Mouse (Mus musculus) liver, embryonic 13.5 days (tissue): ENCODE results near the gene Arhgef18. TPM values are rescaled to one million over a fixed set of nuclear protein-coding genes. Genes with fewer than 3 reads are reported as not detected.

Source experiments
- ATAC-seq: fragments of 200-750 bp; cut with Nextera tagmentation; 2 replicates; pipeline ENCODE4 v1.8.0; 2017; ENCODE audit warnings: low read depth, mild to moderate bottlenecking, moderate number of reproducible peaks, moderate library complexity
- DNase-seq: peaks from one replicate; pipeline ENCODE4 v3.0.0; 2022
- H3K27ac ChIP-seq: fragments of 300-500 bp; sonication (generic); 2 replicates; pipeline ENCODE4 v1.5.1; 2015; ENCODE audit warnings: moderate library complexity, mild to moderate bottlenecking, inconsistent platforms
- H3K27me3 ChIP-seq: fragments of 300-500 bp; sonication (generic); 2 replicates; pipeline ENCODE4 v1.6.1; 2015; ENCODE audit warnings: mild to moderate bottlenecking, inconsistent platforms
- H3K36me3 ChIP-seq: fragments of 300-500 bp; sonication (generic); 2 replicates; pipeline ENCODE4 v1.6.1; 2015; ENCODE audit warnings: mild to moderate bottlenecking, inconsistent platforms
- H3K4me1 ChIP-seq: fragments of 300-500 bp; sonication (generic); replicated peaks from 2 replicates; pipeline ENCODE4 v1.6.1; 2015; ENCODE audit warnings: inconsistent platforms
- H3K4me2 ChIP-seq: fragments of 300-500 bp; sonication (generic); 2 replicates; pipeline ENCODE4 v1.6.1; 2015; ENCODE audit warnings: inconsistent platforms, mild to moderate bottlenecking, moderate library complexity
- H3K4me3 ChIP-seq: fragments of 300-500 bp; sonication (generic); replicated peaks from 2 replicates; pipeline ENCODE4 v1.5.1; 2015; ENCODE audit warnings: mild to moderate bottlenecking, inconsistent platforms
- H3K9ac ChIP-seq: fragments of 300-500 bp; sonication (generic); 2 replicates; pipeline ENCODE4 v1.6.1; 2015; ENCODE audit warnings: mild to moderate bottlenecking, inconsistent platforms
- H3K9me3 ChIP-seq: fragments of 300-500 bp; sonication (generic); replicated peaks from 2 replicates; pipeline ENCODE4 v1.6.1; 2016; ENCODE audit warnings: inconsistent platforms
- WGBS: fragments of 180-500 bp; shearing (Covaris S2); methylation state at CpG from one replicate; pipeline ENCODE4 v1.1.7; 2015; ENCODE audit not compliant: insufficient replicate concordance; 5-methylcytosine and 5-hydroxymethylcytosine counted together
- polyA plus RNA-seq: library from polyadenylated mRNA; unstranded; fragments of >200 nt; fragmentation: Nextera tagmentation; extraction: Ambion mirVana; gene quantifications from 2 replicates; pipeline ENCODE4 v1.2.1, GENCODE M21; 2015

Gene Arhgef18
- polyA plus RNA-seq, 1 experiment from 2014 or later = 2.2 TPM

- H3K4me1 ChIP-seq = peaks cover 20% of the 10 kb centered on the region
- H3K27ac ChIP-seq = no peak overlapping the region
- 69% methylated on average over 2 of the region's 2 CpGs for WGBS
Measured at GRCm38 (mm10) chr8:3463248-3463647, 70.4 kb downstream of the Arhgef18 start.

DNA sequence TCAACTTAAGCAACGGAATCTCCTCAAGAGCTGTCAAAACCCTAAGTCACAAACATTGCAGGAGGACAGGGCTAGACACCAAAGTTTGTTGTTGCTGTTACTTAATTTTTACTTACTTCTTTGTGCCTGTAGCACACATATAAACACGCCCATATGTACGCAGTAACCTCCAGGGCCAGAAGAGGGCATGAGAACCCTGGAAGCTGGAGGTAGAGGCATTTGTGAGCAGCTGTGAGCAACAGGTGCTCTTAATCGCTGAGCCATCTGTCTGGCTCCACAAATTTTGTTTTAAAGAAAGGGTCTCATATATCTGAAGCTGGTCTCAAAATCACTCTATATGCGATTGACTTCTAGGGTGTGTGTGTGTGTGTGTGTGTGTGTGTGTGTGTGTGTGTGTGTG, 71.5 kb downstream of the Arhgef18 start:
- H3K27me3 ChIP-seq = no peaks in the 10 kb centered on the region
- DNase-seq = peak; percentile 28
- H3K9me3 ChIP-seq = no peaks in the 10 kb centered on the region
- peaks cover 21% of the 10 kb centered on the region for H3K4me1 ChIP-seq
- H3K9ac ChIP-seq = no peak overlapping the region
- no peak for ATAC-seq
- WGBS = 47% methylated on average over 5 of the region's 5 CpGs
- H3K4me3 ChIP-seq = no peak overlapping the region
- no peak overlapping the region for H3K4me2 ChIP-seq
- no peaks in the 10 kb centered on the region for H3K36me3 ChIP-seq
- no peak overlapping the region for H3K27ac ChIP-seq

More at GRCm38 (mm10) chr8:3463248-3463647, 70.4 kb downstream of the Arhgef18 start:
- H3K4me3 ChIP-seq = no peak overlapping the region
- H3K36me3 ChIP-seq = 0 out of 2 replicates have a peak, but pooled peaks cover 3% of the 10 kb centered on the region
- no peak overlapping the region for H3K4me2 ChIP-seq
- no peak for ATAC-seq
- no peaks in the 10 kb centered on the region for H3K27me3 ChIP-seq
- H3K9ac ChIP-seq = no peak overlapping the region
- no peak for DNase-seq
- no peaks in the 10 kb centered on the region for H3K9me3 ChIP-seq

GRCm38 (mm10) chr8:3467006-3467885, 74.4 kb downstream of the Arhgef18 start, which contains the start of gene Pex11g:
Gene Pex11g (minus strand): TSS chr8:3467680.
- Histone ChIP-seq H3K4me3 (peak within 1 kb of the TSS; percentile 64), H3K9ac (peak within 1 kb of the TSS; percentile 67), H3K4me2 (peak within 1 kb of the TSS; percentile 80), H3K9me3 (no peaks in the 10 kb centered on the region), H3K4me1 (peaks cover 19% of the 10 kb centered on the region), H3K36me3 (no peaks in the 10 kb centered on the region), H3K27me3 (no peaks in the 10 kb centered on the region), H3K27ac (peak within 1 kb of the TSS; percentile 51)
- DNase-seq = peak; percentile 93
- ATAC-seq = peak; percentile 91
- 6% methylated on average over 32 of the region's 32 CpGs for WGBS

DNA sequence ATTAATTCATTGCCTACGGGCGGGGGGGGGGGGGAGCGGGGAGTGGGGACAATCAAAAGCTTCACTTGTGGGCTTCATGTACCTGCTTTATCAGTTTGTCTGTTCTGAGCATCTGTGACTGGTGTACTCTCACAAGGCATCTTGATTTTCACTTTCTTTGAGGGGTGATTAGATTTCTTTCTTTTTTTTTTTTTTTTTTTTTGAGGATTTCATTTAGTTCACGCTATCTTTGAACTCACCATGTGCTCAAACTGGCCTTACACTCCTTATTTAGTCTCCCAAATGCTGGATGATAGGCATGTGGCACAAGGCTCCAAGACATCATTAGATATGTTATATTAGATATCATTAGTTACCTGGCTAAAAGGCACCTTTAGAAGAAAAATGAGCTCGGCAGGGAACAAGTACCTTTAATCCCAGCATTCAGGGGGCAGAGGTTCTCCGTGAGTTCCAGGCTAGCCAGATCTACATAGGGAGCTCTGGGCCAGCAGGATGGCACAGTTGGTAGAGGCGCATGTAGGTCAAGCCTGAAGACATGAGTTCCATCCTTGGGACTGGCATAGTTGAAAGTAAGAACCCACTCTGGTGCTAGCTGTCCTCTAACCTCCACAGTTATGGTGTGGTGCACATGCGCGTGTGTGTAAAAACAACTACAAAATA, 75.2 kb downstream of the Arhgef18 start:
- H3K36me3 ChIP-seq = no peaks in the 10 kb centered on the region
- ATAC-seq = no peak
- no peaks in the 10 kb centered on the region for H3K9me3 ChIP-seq
- 48% methylated on average over 9 of the region's 9 CpGs for WGBS
- peak overlapping the region; percentile 39; the same call in 1 of the 2 replicates for H3K27ac ChIP-seq
- peak overlapping the region; percentile 64 for H3K4me3 ChIP-seq
- no peaks in the 10 kb centered on the region for H3K27me3 ChIP-seq
- H3K4me1 ChIP-seq = peaks cover 19% of the 10 kb centered on the region
- peak overlapping the region; percentile 80 for H3K4me2 ChIP-seq
- H3K9ac ChIP-seq = peak overlapping the region; percentile 67
- DNase-seq = no peak

- Histone ChIP-seq H3K36me3 (no peaks in the 10 kb centered on the region), H3K27me3 (no peaks in the 10 kb centered on the region), H3K9me3 (no peaks in the 10 kb centered on the region), H3K27ac (no peak overlapping the region), H3K4me3 (no peak overlapping the region), H3K4me1 (peaks cover 19% of the 10 kb centered on the region), H3K4me2 (no peak overlapping the region), H3K9ac (no peak overlapping the region)
- no peak for ATAC-seq
- no peak for DNase-seq
- 74% methylated on average over 1 of the region's 1 CpGs for WGBS
Measured at GRCm38 (mm10) chr8:3468838-3469237, 76.0 kb downstream of the Arhgef18 start.

GRCm38 (mm10) chr8:3470562-3470961, 77.8 kb downstream of the Arhgef18 start, which contains the start of gene Tex45:
Gene Tex45 (plus strand): TSS chr8:3470862.
- Histone ChIP-seq H3K36me3 (no peaks in the 10 kb centered on the region), H3K9me3 (no peaks in the 10 kb centered on the region), H3K27ac (no peak within 1 kb of the TSS), H3K4me1 (peaks cover 19% of the 10 kb centered on the region), H3K9ac (no peak within 1 kb of the TSS), H3K4me3 (no peak within 1 kb of the TSS), H3K4me2 (no peak within 1 kb of the TSS), H3K27me3 (peaks cover 3% of the 10 kb centered on the region)
- DNase-seq (no peak), ATAC-seq (no peak)

GRCm38 (mm10) chr8:3475715-3476429, 83.1 kb downstream of the Arhgef18 start:
- no peak overlapping the region for H3K9ac ChIP-seq
- no peak overlapping the region for H3K27ac ChIP-seq
- no peaks in the 10 kb centered on the region for H3K9me3 ChIP-seq
- H3K4me3 ChIP-seq = peak overlapping the region; percentile 19; the same call in 1 of the 2 replicates
- WGBS = 24% methylated on average over 37 of the region's 37 CpGs
- H3K4me1 ChIP-seq = peaks cover 5% of the 10 kb centered on the region; the same call in 1 of the 2 replicates
- DNase-seq = no peak
- peak overlapping the region; percentile 48 for H3K4me2 ChIP-seq
- H3K36me3 ChIP-seq = no peaks in the 10 kb centered on the region
- no peak for ATAC-seq
- H3K27me3 ChIP-seq = peaks cover 24% of the 10 kb centered on the region

DNA sequence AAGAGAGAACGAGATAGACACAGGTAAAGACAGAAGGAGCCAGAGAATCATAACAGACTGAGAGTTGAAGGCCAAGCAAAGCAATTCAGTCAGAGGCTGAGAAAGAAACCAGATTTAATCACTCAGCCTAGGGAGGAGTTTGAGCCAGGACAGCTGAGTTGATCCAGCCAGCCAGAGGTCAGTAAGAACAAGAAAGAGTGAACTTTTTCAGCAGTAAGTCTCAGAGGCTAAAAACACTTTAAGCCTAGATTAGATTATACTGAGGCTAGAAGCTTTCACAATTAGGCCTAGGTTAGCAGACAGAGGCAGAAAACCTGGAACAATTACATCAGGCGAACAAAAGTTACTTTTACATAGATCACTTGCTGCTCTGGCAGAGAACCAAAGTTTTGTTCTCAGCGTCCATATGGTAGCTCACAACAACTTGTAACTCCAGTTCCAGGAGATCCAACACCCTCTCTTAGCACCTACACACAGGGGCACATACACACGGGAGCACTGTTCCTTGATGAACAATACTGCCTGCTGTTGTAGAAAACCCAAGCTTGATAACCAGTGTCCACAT, 87.5 kb downstream of the Arhgef18 start:
- 47% methylated on average over 4 of the region's 4 CpGs for WGBS
- H3K4me3 ChIP-seq = no peak overlapping the region
- no peak overlapping the region for H3K27ac ChIP-seq
- H3K36me3 ChIP-seq = no peaks in the 10 kb centered on the region
- ATAC-seq (no peak), DNase-seq (no peak)
- no peaks in the 10 kb centered on the region for H3K9me3 ChIP-seq
- H3K9ac ChIP-seq = no peak overlapping the region
- H3K27me3 ChIP-seq = peaks cover 24% of the 10 kb centered on the region
- H3K4me2 ChIP-seq = no peak overlapping the region
- peaks cover 8% of the 10 kb centered on the region for H3K4me1 ChIP-seq

DNA sequence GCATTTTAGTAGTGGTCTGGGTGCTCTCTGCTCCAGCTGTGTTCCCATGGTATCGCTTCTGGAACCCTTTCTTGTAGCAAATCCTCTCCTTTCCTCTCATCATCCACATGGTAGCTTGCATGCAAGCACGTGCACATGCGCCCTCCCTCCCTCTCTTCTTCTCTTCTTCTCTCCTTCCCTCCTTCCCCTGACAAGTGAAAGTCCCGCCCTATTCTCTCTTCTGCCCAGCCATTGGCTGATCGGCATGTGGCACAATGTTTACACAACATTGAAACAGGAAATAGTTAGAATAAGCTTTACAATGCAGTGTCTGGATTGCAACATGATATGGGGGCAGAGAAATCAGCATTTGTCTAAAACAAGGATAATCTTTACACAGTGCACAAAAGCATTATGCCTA, 88.8 kb downstream of the Arhgef18 start:
- 37% methylated on average over 5 of the region's 5 CpGs for WGBS
- Histone ChIP-seq H3K4me2 (no peak overlapping the region), H3K4me1 (peaks cover 4% of the 10 kb centered on the region), H3K36me3 (no peaks in the 10 kb centered on the region), H3K27ac (no peak overlapping the region), H3K4me3 (no peak overlapping the region), H3K9ac (no peak overlapping the region), H3K27me3 (peaks cover 12% of the 10 kb centered on the region), H3K9me3 (no peaks in the 10 kb centered on the region)
- peak; percentile 26; the same call in 1 of the 2 replicates for ATAC-seq
- DNase-seq = no peak

- Histone ChIP-seq H3K27me3 (peaks cover 14% of the 10 kb centered on the region), H3K9ac (no peak overlapping the region), H3K4me3 (no peak overlapping the region), H3K9me3 (no peaks in the 10 kb centered on the region), H3K4me2 (no peak overlapping the region), H3K27ac (no peak overlapping the region), H3K36me3 (no peaks in the 10 kb centered on the region), H3K4me1 (peaks cover 4% of the 10 kb centered on the region)
- DNase-seq = peak; percentile 20
- no peak for ATAC-seq
- WGBS = 67% methylated on average over 22 of the region's 22 CpGs
Measured at GRCm38 (mm10) chr8:3482240-3482740, 89.5 kb downstream of the Arhgef18 start.
